Mouse (Mus musculus) lung, postnatal 10 days (tissue): ENCODE results near the gene Fhit.

Experiments
- DNase-seq: peaks from one replicate; pipeline ENCODE4 v3.0.0; 2021

The Fhit gene

GRCm38 (mm10) chr14:10680041-10680440 is 481.8 kb downstream of the Fhit start:
- no peak for DNase-seq

- DNase-seq: no peak
Measured at GRCm38 (mm10) chr14:10679638-10680037, 482.2 kb downstream of the Fhit start.

- peak; percentile 50 for DNase-seq
Measured at GRCm38 (mm10) chr14:10677627-10678026, 484.2 kb downstream of the Fhit start.

GRCm38 (mm10) chr14:10660247-10660646 is 501.6 kb downstream of the Fhit start:
- no peak for DNase-seq

- DNase-seq: no peak
Measured at GRCm38 (mm10) chr14:10659326-10659725, 502.5 kb downstream of the Fhit start.

- DNase-seq: no peak
Measured at GRCm38 (mm10) chr14:10658219-10658618, 503.6 kb downstream of the Fhit start.

- no peak for DNase-seq
Measured at GRCm38 (mm10) chr14:10657364-10657763, 504.5 kb downstream of the Fhit start.

- DNase-seq: no peak
Measured at GRCm38 (mm10) chr14:10655842-10656241, 506.0 kb downstream of the Fhit start.

GRCm38 (mm10) chr14:10647832-10648231 is 514.0 kb downstream of the Fhit start:
- DNase-seq: no peak

GRCm38 (mm10) chr14:10631783-10632182 is 530.1 kb downstream of the Fhit start:
- no peak for DNase-seq

GRCm38 (mm10) chr14:10630831-10631360 is 530.9 kb downstream of the Fhit start:
- no peak for DNase-seq

- no peak for DNase-seq
Measured at GRCm38 (mm10) chr14:10593467-10593866, 568.4 kb downstream of the Fhit start.

GRCm38 (mm10) chr14:10568937-10569552 is 592.8 kb downstream of the Fhit start:
- DNase-seq: no peak

- DNase-seq: no peak
Measured at GRCm38 (mm10) chr14:10567771-10568170, 594.1 kb downstream of the Fhit start.

- no peak for DNase-seq
Measured at GRCm38 (mm10) chr14:10554755-10555154, 607.1 kb downstream of the Fhit start.

- no peak for DNase-seq
Measured at GRCm38 (mm10) chr14:10548632-10549031, 613.2 kb downstream of the Fhit start.

GRCm38 (mm10) chr14:10545916-10546315 is 615.9 kb downstream of the Fhit start:
- no peak for DNase-seq

- DNase-seq: no peak
Measured at GRCm38 (mm10) chr14:10534862-10535261, 627.0 kb downstream of the Fhit start.

GRCm38 (mm10) chr14:10531748-10532500 is 629.9 kb downstream of the Fhit start:
- no peak for DNase-seq

- DNase-seq: peak; percentile 32
Measured at GRCm38 (mm10) chr14:10526800-10527199, 635.0 kb downstream of the Fhit start.

GRCm38 (mm10) chr14:10525786-10526185 is 636.0 kb downstream of the Fhit start:
- DNase-seq: no peak

- DNase-seq: no peak
Measured at GRCm38 (mm10) chr14:10514026-10514425, 647.8 kb downstream of the Fhit start.

GRCm38 (mm10) chr14:10509252-10509651 is 652.6 kb downstream of the Fhit start:
- no peak for DNase-seq

- DNase-seq: no peak
Measured at GRCm38 (mm10) chr14:10507560-10507959, 654.3 kb downstream of the Fhit start.
